Comparison of ENCODE assay signal across 21 mouse cellular contexts in the genomic region with DNA sequence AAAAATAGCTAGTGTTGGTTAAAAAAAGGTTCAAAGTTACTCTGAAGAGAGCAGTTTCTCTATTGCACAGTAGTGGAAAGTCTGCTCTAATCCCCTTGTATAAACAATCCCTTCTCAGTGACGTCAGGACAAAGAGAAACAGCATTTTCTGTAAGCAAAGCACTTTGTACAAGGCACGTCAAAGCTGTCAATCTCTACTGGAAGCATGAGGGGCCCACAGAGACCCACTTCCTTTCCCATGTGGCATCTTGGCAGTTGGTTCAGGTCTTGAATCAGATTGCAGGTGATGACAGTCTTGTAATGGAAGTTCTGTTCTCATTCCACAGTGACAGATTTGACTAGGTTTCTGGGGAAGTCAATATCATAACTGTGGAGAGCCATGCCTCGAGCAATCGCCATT. TPM values are rescaled to one million over a fixed set of nuclear protein-coding genes. Genes with fewer than 3 reads are reported as not detected.
DNase-seq lines count a peak whose midpoint lies in the region; ATAC-seq lines count a peak whose summit lies in the region.
"Had no signal": no experiment of that assay in that cellular context is flagged by ENCODE, and none has a peak within 500 bp of the region (broad histone marks: within the 10 kb centered on the region; RNA-seq: fewer than 3 reads in every experiment).

No protein-coding gene starts in this region.

- peak; percentile 49 for DNase-seq in thymus, postnatal 0 days (ENCODE audit: low spot score)
- DNase-seq in thymus, postnatal 4 days = no peak
- peak; percentile 44 for DNase-seq in MEL-GATA-1-ER (ENCODE audit: extremely low read depth, low read depth)
- DNase-seq in left cerebral cortex, adult 18-20 months (ENCODE audit: low spot score in 2 of 2) = no peak
- DNase-seq in embryo, embryonic 10 days (ENCODE audit: low spot score) = no peak
- DNase-seq: adrenal gland, adult 8-10 months; adrenal gland, postnatal 36 days; cerebellum, adult 2 months; cerebellum, postnatal 10 days; forebrain, postnatal 0 days; gastrocnemius, adult 2 months; gastrocnemius, postnatal 36 days; heart, postnatal 10 days; heart, postnatal 4 days had no signal

- ATAC-seq in inflammation-experienced regulatory T-cells, adult 6 months = peak; percentile 93
- ATAC-seq: forebrain, embryonic 13.5 days; forebrain, postnatal 0 days; hindbrain, embryonic 16.5 days; intestine, embryonic 15.5 days had no signal

RNA-seq across cellular contexts. Expression of a gene that starts 21.9 kb away (rescaled TPM):
- 9.4 and 9.8 TPM in 2 replicates for polyA plus RNA-seq in thymus, postnatal 0 days (2015; fragmentation: Nextera tagmentation; extraction: Ambion mirVana)
- polyA plus RNA-seq in inflammation-experienced regulatory T-cells, adult 6 months (2017; shearing (Covaris generic)) = 100 to 1,000 TPM in 1 of 3 experiments, 10 to 100 TPM in 2; 22.0 to 215 (median 46.1) TPM
- under 1 TPM; 0.19 TPM for total RNA-seq in left cerebral cortex, adult 18-20 months (2021)

RNA-seq across cellular contexts. Expression of a gene that starts 41.5 kb away (rescaled TPM):
- polyA plus RNA-seq in thymus, postnatal 0 days (2015; fragmentation: Nextera tagmentation; extraction: Ambion mirVana) = 2.2 and 3.0 TPM in 2 replicates
- polyA plus RNA-seq in inflammation-experienced regulatory T-cells, adult 6 months (2017; shearing (Covaris generic)) = 100 to 1,000 TPM in 1 of 3 experiments, 1 to 10 TPM in 2; 2.6 to 101 (median 7.8) TPM
- 1 to 10 TPM; 4.3 to 7.2 TPM for total RNA-seq in left cerebral cortex, adult 18-20 months (2021)

RNA-seq across cellular contexts. Expression of a gene that starts 58.0 kb away (rescaled TPM):
- polyA plus RNA-seq in thymus, postnatal 0 days (2015; fragmentation: Nextera tagmentation; extraction: Ambion mirVana) = 0.08 and 0.10 TPM in 2 replicates
- polyA plus RNA-seq in inflammation-experienced regulatory T-cells, adult 6 months (2017; shearing (Covaris generic)) = 1 to 10 TPM in 2 of 3 experiments, under 1 TPM in 1; 0.28 to 2.0 (median 1.0) TPM
- total RNA-seq in left cerebral cortex, adult 18-20 months (2021) = not detected
- total RNA-seq: adrenal gland, adult 8-10 months; common myeloid progenitor, adult 5-6 weeks; gastrocnemius, adult 2 months; gastrocnemius, postnatal 36 days; heart, postnatal 4 days had no signal
- polyA plus RNA-seq: cerebellum, adult 2 months; embryonic facial prominence, embryonic 12.5 days; forebrain, embryonic 13.5 days; forebrain, postnatal 0 days; hindbrain, embryonic 12.5 days; hindbrain, embryonic 16.5 days had no signal

Comparison
In these comparisons a context has a peak if more than half of its experiments do, and no peak if none do; other contexts are left out.
1. DNase-seq: peak in thymus, postnatal 0 days (single experiment) and MEL-GATA-1-ER (single experiment); none in thymus, postnatal 4 days (single experiment), left cerebral cortex, adult 18-20 months (0 of 2) and embryo, embryonic 10 days (single experiment).